Mouse (Mus musculus) erythroblast, embryonic 14.5 days (primary cell): ENCODE results near the gene Zwint.

Experiments
- GATA1 ChIP-seq: IDR thresholded peaks from 2 replicates; pipeline ENCODE4 v1.6.1; 2012; ENCODE audit warnings: low read length, inconsistent platforms, mixed read lengths
- TAL1 ChIP-seq: IDR thresholded peaks from 3 replicates; pipeline ENCODE4 v1.6.1; 2012; ENCODE audit warnings: low read length, inconsistent platforms, mixed read lengths

DNA sequence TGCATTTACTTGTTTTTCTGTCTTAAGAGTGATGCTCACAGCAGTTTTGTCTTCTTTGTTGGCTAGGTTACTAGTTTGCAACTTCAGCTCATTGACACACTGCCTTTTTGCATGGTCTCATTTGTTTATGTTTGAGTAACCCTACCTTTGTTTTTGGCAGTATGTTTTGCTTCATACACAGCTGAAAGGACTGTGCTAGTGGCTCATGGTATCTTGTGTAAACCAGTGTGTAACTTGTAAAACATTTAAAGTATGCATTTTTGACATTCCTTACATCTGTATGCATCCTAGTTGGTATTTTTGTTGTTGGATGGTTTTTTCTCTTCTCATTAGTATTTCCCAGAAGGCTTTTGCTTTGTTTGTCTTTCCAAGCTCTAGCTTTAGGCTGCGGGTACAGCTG, 5.7 kb downstream of the Zwint start:
- TF ChIP-seq TAL1 (no peak), GATA1 (no peak)
